Mouse (Mus musculus): ENCODE measurements at regions not wholly inside any gene's neighbourhood (a gene's known extent, or its start where the extent isn't known, plus 50 kb on each side); places are given as distances from the start of the nearest gene placed in this dataset.

DNA sequence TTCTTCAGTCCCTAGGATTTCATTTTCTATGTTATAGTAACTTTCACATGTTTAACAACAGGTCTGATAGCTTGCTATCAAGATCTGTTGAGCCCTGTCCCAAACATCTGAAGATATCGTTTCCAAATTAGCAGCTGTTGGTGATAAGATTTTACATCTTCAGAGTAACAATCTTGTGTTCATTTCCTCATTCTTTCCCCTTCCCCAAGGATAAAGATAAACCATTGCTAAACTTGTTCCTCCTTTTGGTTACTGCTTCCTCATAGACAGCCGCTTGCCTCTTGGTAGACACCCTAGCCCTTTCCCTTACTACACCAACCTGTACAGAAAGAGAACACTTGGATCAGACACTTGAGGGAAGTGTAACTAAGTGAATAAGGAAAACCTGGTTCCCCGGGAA is 58.6 kb downstream of the Kcnrg start:
- Histone ChIP-seq H3K4me3 (ENCODE audit: low read depth, low read length) (no peak overlapping the region), H3K9me3 (ENCODE audit: control insufficient read depth, low read length) (no peaks in the 10 kb centered on the region), H3K4me1 (replicated peaks; ENCODE audit: control insufficient read depth, insufficient read depth, low read length) (no peaks in the 10 kb centered on the region), H3K4me2 (ENCODE audit: low read depth, low read length, severe bottlenecking) (no peak overlapping the region), H3K36me3 (ENCODE audit: control insufficient read depth, insufficient read depth, low read length) (no peaks in the 10 kb centered on the region), H3K27me3 (ENCODE audit: control insufficient read depth, insufficient read depth, low read length) (no peaks in the 10 kb centered on the region), H3K27ac (ENCODE audit: low read depth, low read length) (no peak overlapping the region), H3K9ac (ENCODE audit: low read length) (no peak overlapping the region)
- 89% methylated on average over 3 of the region's 3 CpGs for WGBS
- ATAC-seq (replicated peaks; ENCODE audit: low FRiP score): no peak
- no peak for DNase-seq (ENCODE audit: low spot score)

- Histone ChIP-seq H3K36me3 (ENCODE audit: control insufficient read depth, insufficient read depth, low read length) (no peaks in the 10 kb centered on the region), H3K4me1 (replicated peaks; ENCODE audit: control insufficient read depth, insufficient read depth, low read length) (no peaks in the 10 kb centered on the region), H3K27me3 (ENCODE audit: control insufficient read depth, insufficient read depth, low read length) (no peaks in the 10 kb centered on the region), H3K9me3 (ENCODE audit: control insufficient read depth, low read length) (no peaks in the 10 kb centered on the region), H3K4me3 (ENCODE audit: low read depth, low read length) (no peak overlapping the region), H3K4me2 (ENCODE audit: low read depth, low read length, severe bottlenecking) (no peak overlapping the region), H3K27ac (ENCODE audit: low read depth, low read length) (no peak overlapping the region), H3K9ac (ENCODE audit: low read length) (no peak overlapping the region)
- DNase-seq (ENCODE audit: low spot score) (no peak), ATAC-seq (replicated peaks; ENCODE audit: low FRiP score) (no peak)
- WGBS: 64% methylated on average over 2 of the region's 2 CpGs
These were observed 65.9 kb downstream of the Kcnrg start for GRCm38 (mm10) chr14:61673184-61673583.

DNA sequence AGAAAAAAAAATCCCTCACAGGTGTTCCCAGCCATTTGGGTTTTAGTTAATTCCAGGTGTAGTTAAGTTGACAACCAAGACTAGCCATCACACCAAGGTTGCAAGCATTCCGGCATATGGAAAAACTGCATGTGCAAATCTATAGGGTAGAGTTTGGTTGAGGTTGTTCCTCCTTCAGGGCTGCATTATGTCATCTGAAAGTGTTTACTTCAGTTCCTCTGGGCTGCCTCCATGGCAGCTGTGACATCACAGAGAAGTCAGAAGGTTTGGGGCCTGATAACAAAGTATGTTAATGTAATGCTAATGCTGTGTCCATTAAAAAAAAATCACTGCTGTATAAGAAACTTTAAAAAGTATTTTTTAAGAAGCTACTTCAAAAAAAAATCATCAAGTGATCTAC is 70.8 kb downstream of the Kcnrg start:
- Histone ChIP-seq H3K9me3 (ENCODE audit: control insufficient read depth, low read length) (no peaks in the 10 kb centered on the region), H3K9ac (ENCODE audit: low read length) (no peak overlapping the region), H3K4me1 (replicated peaks; ENCODE audit: control insufficient read depth, insufficient read depth, low read length) (peaks cover 4% of the 10 kb centered on the region), H3K36me3 (ENCODE audit: control insufficient read depth, insufficient read depth, low read length) (no peaks in the 10 kb centered on the region), H3K27me3 (ENCODE audit: control insufficient read depth, insufficient read depth, low read length) (no peaks in the 10 kb centered on the region), H3K4me3 (ENCODE audit: low read depth, low read length) (no peak overlapping the region), H3K4me2 (ENCODE audit: low read depth, low read length, severe bottlenecking) (no peak overlapping the region), H3K27ac (ENCODE audit: low read depth, low read length) (no peak overlapping the region)
- WGBS: 95% methylated on average over 1 of the region's 1 CpGs
- ATAC-seq (replicated peaks; ENCODE audit: low FRiP score) (no peak), DNase-seq (ENCODE audit: low spot score) (no peak)

- under 1% methylated on average over 50 of the region's 50 CpGs for WGBS
- Histone ChIP-seq H3K9ac (ENCODE audit: low read length) (peak overlapping the region; percentile 89), H3K27ac (ENCODE audit: low read depth, low read length) (peak overlapping the region; percentile 94), H3K36me3 (ENCODE audit: control insufficient read depth, insufficient read depth, low read length) (no peaks in the 10 kb centered on the region), H3K9me3 (ENCODE audit: control insufficient read depth, low read length) (no peaks in the 10 kb centered on the region), H3K4me3 (ENCODE audit: low read depth, low read length) (peak overlapping the region; percentile 76), H3K4me1 (replicated peaks; ENCODE audit: control insufficient read depth, insufficient read depth, low read length) (peaks cover 17% of the 10 kb centered on the region), H3K4me2 (ENCODE audit: low read depth, low read length, severe bottlenecking) (peak overlapping the region; percentile 99), H3K27me3 (ENCODE audit: control insufficient read depth, insufficient read depth, low read length) (peaks cover 18% of the 10 kb centered on the region)
- DNase-seq (ENCODE audit: low spot score) (peak; percentile 99), ATAC-seq (replicated peaks; ENCODE audit: low FRiP score) (peak; percentile 65)
These were observed 73.8 kb downstream of the Kcnrg start for GRCm38 (mm10) chr14:61680818-61681707.

- ATAC-seq (replicated peaks; ENCODE audit: low FRiP score): peak; percentile 88
- Histone ChIP-seq H3K27ac (ENCODE audit: low read depth, low read length) (peak overlapping the region; percentile 94), H3K9ac (ENCODE audit: low read length) (peak overlapping the region; percentile 89), H3K9me3 (ENCODE audit: control insufficient read depth, low read length) (no peaks in the 10 kb centered on the region), H3K4me3 (ENCODE audit: low read depth, low read length) (peak overlapping the region; percentile 76), H3K36me3 (ENCODE audit: control insufficient read depth, insufficient read depth, low read length) (no peaks in the 10 kb centered on the region), H3K27me3 (ENCODE audit: control insufficient read depth, insufficient read depth, low read length) (peaks cover 21% of the 10 kb centered on the region), H3K4me1 (replicated peaks; ENCODE audit: control insufficient read depth, insufficient read depth, low read length) (peaks cover 23% of the 10 kb centered on the region), H3K4me2 (ENCODE audit: low read depth, low read length, severe bottlenecking) (peak overlapping the region; percentile 99)
- DNase-seq (ENCODE audit: low spot score): peak; percentile 97
- WGBS: under 1% methylated on average over 84 of the region's 90 CpGs
These were observed 74.7 kb downstream of the Kcnrg start for GRCm38 (mm10) chr14:61681708-61682701.

DNA sequence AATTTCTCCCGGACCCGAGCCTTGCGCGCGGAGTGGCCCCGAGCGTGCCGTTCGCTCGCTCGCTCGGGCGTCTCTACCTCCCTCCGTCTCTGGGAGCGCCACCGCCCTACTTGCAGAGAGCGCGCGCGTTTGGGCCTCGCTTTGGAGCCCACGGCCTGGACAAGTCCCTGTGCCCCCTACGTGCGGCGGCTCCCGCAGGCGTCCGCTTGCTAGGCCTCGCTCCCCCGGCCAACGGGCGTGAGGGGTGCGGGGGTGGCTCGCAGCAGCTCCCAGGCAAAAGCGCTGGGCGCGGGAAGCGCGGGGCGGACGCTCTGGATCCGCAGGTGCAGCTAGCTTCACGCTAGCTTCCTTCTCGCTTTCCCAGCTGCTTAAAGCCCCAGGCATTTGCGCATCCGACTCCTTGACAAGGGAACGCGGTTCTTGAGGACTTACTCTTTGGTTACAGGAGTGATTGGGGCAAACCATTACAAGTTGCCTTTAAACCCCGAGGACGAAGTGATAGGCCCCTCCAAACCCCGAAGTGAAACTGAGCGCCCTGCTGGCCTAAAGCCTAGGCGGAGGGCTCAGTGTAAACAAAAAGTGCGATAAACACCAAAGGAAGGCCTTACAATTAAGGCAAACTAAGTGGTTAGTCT is 75.6 kb downstream of the Kcnrg start:
- Histone ChIP-seq H3K4me3 (ENCODE audit: low read depth, low read length) (peak overlapping the region; percentile 76), H3K4me2 (ENCODE audit: low read depth, low read length, severe bottlenecking) (peak overlapping the region; percentile 99), H3K4me1 (replicated peaks; ENCODE audit: control insufficient read depth, insufficient read depth, low read length) (peaks cover 23% of the 10 kb centered on the region), H3K27ac (ENCODE audit: low read depth, low read length) (peak overlapping the region; percentile 94), H3K36me3 (ENCODE audit: control insufficient read depth, insufficient read depth, low read length) (no peaks in the 10 kb centered on the region), H3K9ac (ENCODE audit: low read length) (peak overlapping the region; percentile 89), H3K27me3 (ENCODE audit: control insufficient read depth, insufficient read depth, low read length) (peaks cover 27% of the 10 kb centered on the region), H3K9me3 (ENCODE audit: control insufficient read depth, low read length) (no peaks in the 10 kb centered on the region)
- peak; percentile 90 for DNase-seq (ENCODE audit: low spot score)
- ATAC-seq (replicated peaks; ENCODE audit: low FRiP score): peak; percentile 57
- whole genome bisulfite sequencing: 1% methylated on average over 48 of the region's 54 CpGs

- peaks cover 23% of the 10 kb centered on the region for H3K4me1 ChIP-seq (replicated peaks; ENCODE audit: control insufficient read depth, insufficient read depth, low read length)
- no peaks in the 10 kb centered on the region for H3K36me3 ChIP-seq (ENCODE audit: control insufficient read depth, insufficient read depth, low read length)
- peak overlapping the region; percentile 76 for H3K4me3 ChIP-seq (ENCODE audit: low read depth, low read length)
- H3K4me2 ChIP-seq (ENCODE audit: low read depth, low read length, severe bottlenecking): peak overlapping the region; percentile 99
- H3K9me3 ChIP-seq (ENCODE audit: control insufficient read depth, low read length): no peaks in the 10 kb centered on the region
- 4% methylated on average over 9 of the region's 9 CpGs for WGBS
- peak overlapping the region; percentile 89 for H3K9ac ChIP-seq (ENCODE audit: low read length)
- no peak overlapping the region for H3K27ac ChIP-seq (ENCODE audit: low read depth, low read length)
- H3K27me3 ChIP-seq (ENCODE audit: control insufficient read depth, insufficient read depth, low read length): peaks cover 27% of the 10 kb centered on the region
- no peak for ATAC-seq (replicated peaks; ENCODE audit: low FRiP score)
- DNase-seq (ENCODE audit: low spot score): no peak
These were observed 76.1 kb downstream of the Kcnrg start for GRCm38 (mm10) chr14:61683356-61683740.

GRCm38 (mm10) chr14:61683791-61684411 is 76.6 kb downstream of the Kcnrg start:
- H3K4me2 ChIP-seq (ENCODE audit: low read depth, low read length, severe bottlenecking): peak overlapping the region; percentile 20; the same call in 1 of the 2 replicates
- H3K9me3 ChIP-seq (ENCODE audit: control insufficient read depth, low read length): no peaks in the 10 kb centered on the region
- no peak for ATAC-seq (replicated peaks; ENCODE audit: low FRiP score)
- H3K27ac ChIP-seq (ENCODE audit: low read depth, low read length): no peak overlapping the region
- WGBS: 4% methylated on average over 19 of the region's 19 CpGs
- DNase-seq (ENCODE audit: low spot score): no peak
- H3K4me3 ChIP-seq (ENCODE audit: low read depth, low read length): peak overlapping the region; percentile 13
- H3K36me3 ChIP-seq (ENCODE audit: control insufficient read depth, insufficient read depth, low read length): no peaks in the 10 kb centered on the region
- peaks cover 32% of the 10 kb centered on the region for H3K27me3 ChIP-seq (ENCODE audit: control insufficient read depth, insufficient read depth, low read length)
- peaks cover 23% of the 10 kb centered on the region for H3K4me1 ChIP-seq (replicated peaks; ENCODE audit: control insufficient read depth, insufficient read depth, low read length)
- H3K9ac ChIP-seq (ENCODE audit: low read length): no peak overlapping the region

Measured in forebrain, embryonic 11.5 days (tissue).